Mouse (Mus musculus): ENCODE results near the gene Etl4. TPM values are rescaled to one million over a fixed set of nuclear protein-coding genes. Genes with fewer than 3 reads are reported as not detected.

The Etl4 gene
- total and polyA plus RNA-seq, 2 experiments from 2014 or later: 7.6 to 20.6 TPM

GRCm38 (mm10) chr2:20737837-20738236 lies 828.3 kb downstream of the Etl4 start:
- WGBS: 48% methylated on average over 4 of the region's 4 CpGs
- Histone ChIP-seq H3K4me1 (ENCODE audit: control insufficient read depth, insufficient read depth) (0 out of 2 replicates have a peak, but pooled peaks cover 4% of the 10 kb centered on the region), H3K27me3 (ENCODE audit: control insufficient read depth, insufficient read depth, low read length) (no peaks in the 10 kb centered on the region), H3K9me3 (replicated peaks; ENCODE audit: control insufficient read depth, low read length) (no peaks in the 10 kb centered on the region), H3K4me3 (ENCODE audit: low read depth, low read length) (no peak overlapping the region), H3K27ac (ENCODE audit: low read depth) (no peak overlapping the region), H3K36me3 (replicated peaks; ENCODE audit: control insufficient read depth, insufficient read depth, low read length) (no peaks in the 10 kb centered on the region), H3K4me2 (ENCODE audit: low read depth, low read length) (no peak overlapping the region), H3K9ac (replicated peaks; ENCODE audit: low read depth, low read length) (no peak overlapping the region)
- no peak for TF ChIP-seq EP300 (IDR thresholded peaks at IDR 0.05; ENCODE audit: low read depth)
- TF ChIP-seq CTCF (IDR thresholded peaks at IDR 0.05; ENCODE audit: low read depth): no peak
- ATAC-seq (ENCODE audit: insufficient read depth, low read depth): no peak
- no peak for DNase-seq (ENCODE audit: low spot score)

DNA sequence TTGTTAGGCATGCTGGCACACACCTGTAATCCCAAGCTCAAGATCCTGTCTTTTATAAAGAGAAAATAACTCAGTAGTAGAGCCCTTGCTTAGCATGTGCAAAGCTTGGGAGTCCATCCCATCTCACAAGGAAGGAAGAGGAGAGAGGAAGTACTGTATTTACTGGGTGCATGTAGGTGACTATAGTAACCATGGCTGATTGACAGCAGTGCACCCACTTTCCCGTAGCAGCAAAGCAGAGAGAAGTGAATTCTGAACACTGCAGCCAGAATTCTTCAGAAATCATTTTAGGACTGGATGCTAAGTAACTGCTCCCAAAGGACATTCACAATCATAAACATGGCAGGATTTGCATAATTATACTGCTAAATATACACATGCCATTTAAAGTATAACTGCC lies 838.1 kb downstream of the Etl4 start:
- H3K36me3 ChIP-seq (replicated peaks; ENCODE audit: control insufficient read depth, insufficient read depth, low read length): peaks cover 13% of the 10 kb centered on the region; the same call in 1 of the 2 replicates
- H3K9me3 ChIP-seq (replicated peaks; ENCODE audit: control insufficient read depth, low read length): no peaks in the 10 kb centered on the region
- TF ChIP-seq CTCF (IDR thresholded peaks at IDR 0.05; ENCODE audit: low read depth): no peak
- no peak for TF ChIP-seq EP300 (IDR thresholded peaks at IDR 0.05; ENCODE audit: low read depth)
- no peaks in the 10 kb centered on the region for H3K4me1 ChIP-seq (ENCODE audit: control insufficient read depth, insufficient read depth)
- H3K27me3 ChIP-seq (ENCODE audit: control insufficient read depth, insufficient read depth, low read length): no peaks in the 10 kb centered on the region
- ATAC-seq (ENCODE audit: insufficient read depth, low read depth) (no peak), DNase-seq (ENCODE audit: low spot score) (no peak)
- 35% methylated on average over 1 of the region's 1 CpGs for WGBS
- H3K9ac ChIP-seq (replicated peaks; ENCODE audit: low read depth, low read length): no peak overlapping the region
- H3K4me3 ChIP-seq (ENCODE audit: low read depth, low read length): no peak overlapping the region
- H3K27ac ChIP-seq (ENCODE audit: low read depth): no peak overlapping the region
- no peak overlapping the region for H3K4me2 ChIP-seq (ENCODE audit: low read depth, low read length)

GRCm38 (mm10) chr2:20748481-20748880 lies 838.9 kb downstream of the Etl4 start:
- no peak overlapping the region for H3K4me3 ChIP-seq (ENCODE audit: low read depth, low read length)
- TF ChIP-seq EP300 (IDR thresholded peaks at IDR 0.05; ENCODE audit: low read depth) (no peak), CTCF (IDR thresholded peaks at IDR 0.05; ENCODE audit: low read depth) (no peak)
- no peaks in the 10 kb centered on the region for H3K4me1 ChIP-seq (ENCODE audit: control insufficient read depth, insufficient read depth)
- H3K27me3 ChIP-seq (ENCODE audit: control insufficient read depth, insufficient read depth, low read length): no peaks in the 10 kb centered on the region
- no peak overlapping the region for H3K4me2 ChIP-seq (ENCODE audit: low read depth, low read length)
- DNase-seq (ENCODE audit: low spot score) (no peak), ATAC-seq (ENCODE audit: insufficient read depth, low read depth) (no peak)
- H3K36me3 ChIP-seq (replicated peaks; ENCODE audit: control insufficient read depth, insufficient read depth, low read length): peaks cover 11% of the 10 kb centered on the region; the same call in 1 of the 2 replicates
- H3K27ac ChIP-seq (ENCODE audit: low read depth): no peak overlapping the region
- no peaks in the 10 kb centered on the region for H3K9me3 ChIP-seq (replicated peaks; ENCODE audit: control insufficient read depth, low read length)
- no peak overlapping the region for H3K9ac ChIP-seq (replicated peaks; ENCODE audit: low read depth, low read length)
- WGBS: 59% methylated on average over 1 of the region's 1 CpGs

GRCm38 (mm10) chr2:20749687-20750086 lies 840.1 kb downstream of the Etl4 start:
- no peak for TF ChIP-seq CTCF (IDR thresholded peaks at IDR 0.05; ENCODE audit: low read depth)
- TF ChIP-seq EP300 (IDR thresholded peaks at IDR 0.05; ENCODE audit: low read depth): no peak
- Histone ChIP-seq H3K4me1 (ENCODE audit: control insufficient read depth, insufficient read depth) (no peaks in the 10 kb centered on the region), H3K27me3 (ENCODE audit: control insufficient read depth, insufficient read depth, low read length) (no peaks in the 10 kb centered on the region), H3K27ac (ENCODE audit: low read depth) (no peak overlapping the region), H3K9me3 (replicated peaks; ENCODE audit: control insufficient read depth, low read length) (no peaks in the 10 kb centered on the region), H3K9ac (replicated peaks; ENCODE audit: low read depth, low read length) (no peak overlapping the region), H3K4me3 (ENCODE audit: low read depth, low read length) (no peak overlapping the region), H3K4me2 (ENCODE audit: low read depth, low read length) (no peak overlapping the region), H3K36me3 (replicated peaks; ENCODE audit: control insufficient read depth, insufficient read depth, low read length) (peaks cover 6% of the 10 kb centered on the region; the same call in 1 of the 2 replicates)
- DNase-seq (ENCODE audit: low spot score) (no peak), ATAC-seq (ENCODE audit: insufficient read depth, low read depth) (no peak)
- 68% methylated on average over 3 of the region's 3 CpGs for WGBS

DNA sequence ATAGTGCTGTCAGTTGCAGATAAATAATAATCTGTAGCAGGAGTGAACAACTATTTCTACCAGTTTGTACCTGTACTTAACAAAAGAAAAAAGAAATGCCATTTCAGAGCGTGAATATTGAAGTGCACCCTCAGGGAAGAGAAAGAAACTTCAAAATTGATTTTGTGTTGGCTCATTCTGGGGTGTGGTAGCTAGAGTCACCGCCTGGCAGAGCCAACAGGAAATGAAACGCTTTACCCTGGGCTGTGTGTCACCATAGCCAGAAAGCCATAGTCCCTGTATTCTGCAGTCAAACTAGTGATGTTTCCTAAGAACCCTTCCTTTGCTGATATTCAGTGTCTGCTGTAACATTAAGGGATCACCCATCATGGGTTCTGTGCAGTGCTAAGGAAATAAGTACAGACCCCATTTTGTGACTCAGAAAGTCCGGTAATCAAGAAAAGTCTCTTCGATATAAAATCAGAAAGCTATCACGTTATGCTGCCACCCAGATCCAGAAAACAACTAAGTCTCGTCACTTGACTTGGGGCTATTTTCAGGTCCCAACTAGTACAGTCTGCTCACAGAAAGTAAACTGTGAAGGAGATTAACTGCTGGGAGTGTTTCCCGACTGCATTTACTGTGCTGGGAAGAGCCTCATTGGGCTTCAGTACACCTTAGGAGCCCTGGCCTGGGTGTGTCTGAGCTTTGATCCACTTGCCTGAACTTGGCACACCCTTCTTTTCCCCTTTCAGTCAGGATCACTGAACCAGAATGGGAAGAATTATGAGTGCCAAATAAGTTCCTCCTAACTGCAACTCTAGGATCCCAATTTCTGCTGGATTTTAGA lies 843.9 kb downstream of the Etl4 start:
- no peaks in the 10 kb centered on the region for H3K36me3 ChIP-seq (replicated peaks; ENCODE audit: control insufficient read depth, insufficient read depth, low read length)
- TF ChIP-seq CTCF (IDR thresholded peaks at IDR 0.05; ENCODE audit: low read depth) (no peak), EP300 (IDR thresholded peaks at IDR 0.05; ENCODE audit: low read depth) (no peak)
- H3K9ac ChIP-seq (replicated peaks; ENCODE audit: low read depth, low read length): no peak overlapping the region
- no peak overlapping the region for H3K27ac ChIP-seq (ENCODE audit: low read depth)
- WGBS: 69% methylated on average over 8 of the region's 8 CpGs
- H3K27me3 ChIP-seq (ENCODE audit: control insufficient read depth, insufficient read depth, low read length): no peaks in the 10 kb centered on the region
- no peaks in the 10 kb centered on the region for H3K4me1 ChIP-seq (ENCODE audit: control insufficient read depth, insufficient read depth)
- ATAC-seq (ENCODE audit: insufficient read depth, low read depth) (no peak), DNase-seq (ENCODE audit: low spot score) (no peak)
- no peak overlapping the region for H3K4me2 ChIP-seq (ENCODE audit: low read depth, low read length)
- H3K9me3 ChIP-seq (replicated peaks; ENCODE audit: control insufficient read depth, low read length): no peaks in the 10 kb centered on the region
- no peak overlapping the region for H3K4me3 ChIP-seq (ENCODE audit: low read depth, low read length)

All from heart, postnatal 0 days (tissue).